Mouse (Mus musculus): Measurements from ENCODE around the gene Vamp5.

- TF ChIP-seq CTCF (IDR thresholded peaks at IDR 0.05; ENCODE audit: low read depth, low read length) (peak; percentile 15; the same call in 1 of the 2 replicates), GATA1 (IDR thresholded peaks at IDR 0.05; ENCODE audit: borderline replicate concordance, low read length) (no peak), GATA2 (IDR thresholded peaks at IDR 0.05; ENCODE audit: borderline replicate concordance, low read depth, low read length) (no peak)
Observed at GRCm38 (mm10) chr6:72319019-72319418, 61.2 kb downstream of the Vamp5 start.

Measured in G1E (cell line).